Mouse (Mus musculus) C2C12 (cell line): Measurements from ENCODE around the gene Phlpp1.

Experiments used
- CEBPB ChIP-seq: IDR thresholded peaks from one replicate; pipeline ENCODE4 v1.6.1; 2011; ENCODE audit warnings: low read depth, mild to moderate bottlenecking, control low read depth, moderate library complexity
- CTCF ChIP-seq: IDR thresholded peaks from one replicate; pipeline ENCODE4 v1.5.1; 2011; ENCODE audit not compliant: control insufficient read depth, insufficient read depth, insufficient read length
- USF1 ChIP-seq: IDR thresholded peaks from one replicate; pipeline ENCODE4 v1.6.1; 2011; ENCODE audit warnings: low read depth, mild to moderate bottlenecking, control low read depth, moderate library complexity

GRCm38 (mm10) chr1:106289580-106289979 is 118.0 kb downstream of the Phlpp1 start:
- TF ChIP-seq CTCF (no peak), USF1 (no peak), CEBPB (no peak)
